Mouse (Mus musculus): ENCODE measurements around the gene Foxc1. TPM values are rescaled to one million over a fixed set of nuclear protein-coding genes. Genes with fewer than 3 reads are reported as not detected.

Gene Foxc1
- total RNA-seq, 2 experiments from 2014 or later = 0.73 to 0.74 TPM

DNA sequence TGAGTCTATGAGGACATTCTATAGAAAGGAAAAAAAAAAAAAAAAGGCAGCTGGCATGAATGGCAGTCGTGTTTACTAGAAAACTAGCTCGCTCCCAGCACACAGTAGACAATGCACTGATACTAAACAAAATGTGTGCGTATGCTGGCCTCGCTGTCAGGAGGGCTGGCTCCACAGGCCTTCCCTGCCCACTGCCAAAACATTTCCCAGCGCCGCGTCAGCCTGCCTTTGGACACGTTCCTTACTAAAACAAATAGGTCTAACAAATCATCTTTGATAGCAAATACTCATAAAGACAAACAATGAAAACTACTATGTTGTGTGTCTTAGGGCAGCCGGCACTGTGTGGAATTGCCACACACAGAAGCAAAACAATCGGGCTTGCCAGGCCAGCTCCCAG is 9.1 kb upstream of the Foxc1 start:
- no peak for TF ChIP-seq CTCF (IDR thresholded peaks at IDR 0.05)
- H3K4me3 ChIP-seq = no peak overlapping the region

DNA sequence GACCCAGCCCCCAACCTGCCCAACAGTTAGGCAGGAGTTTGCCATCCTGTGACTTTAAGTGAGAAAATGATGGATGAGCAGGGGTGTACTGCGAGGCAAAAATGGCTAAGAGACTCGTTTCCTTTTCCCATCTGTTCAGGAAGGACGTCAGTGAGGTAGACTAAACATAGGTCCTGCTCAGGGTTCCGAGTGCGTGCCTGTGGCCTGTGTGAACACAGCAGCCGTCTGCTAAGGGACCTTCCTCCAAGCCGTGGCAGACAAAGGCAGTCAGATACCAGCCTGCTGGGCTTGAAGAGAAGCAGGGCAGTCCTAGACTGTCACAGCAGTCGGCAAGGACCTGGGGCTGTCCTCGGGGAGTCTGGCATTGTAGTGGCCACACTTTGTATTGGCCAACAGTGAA is 8.4 kb upstream of the Foxc1 start:
- DNase-seq = no peak
- TF ChIP-seq CTCF (IDR thresholded peaks at IDR 0.05) = no peak
- intact Hi-C loops (cut with DNase I) = no loop called here
- Histone ChIP-seq H3K4me3 (no peak overlapping the region), H3K27ac (no peak overlapping the region)

More for the DNA sequence above, 9.1 kb upstream of the Foxc1 start:
- no peak for DNase-seq
- no peak overlapping the region for H3K27ac ChIP-seq
- intact Hi-C loops (cut with DNase I) = no loop called here

DNA sequence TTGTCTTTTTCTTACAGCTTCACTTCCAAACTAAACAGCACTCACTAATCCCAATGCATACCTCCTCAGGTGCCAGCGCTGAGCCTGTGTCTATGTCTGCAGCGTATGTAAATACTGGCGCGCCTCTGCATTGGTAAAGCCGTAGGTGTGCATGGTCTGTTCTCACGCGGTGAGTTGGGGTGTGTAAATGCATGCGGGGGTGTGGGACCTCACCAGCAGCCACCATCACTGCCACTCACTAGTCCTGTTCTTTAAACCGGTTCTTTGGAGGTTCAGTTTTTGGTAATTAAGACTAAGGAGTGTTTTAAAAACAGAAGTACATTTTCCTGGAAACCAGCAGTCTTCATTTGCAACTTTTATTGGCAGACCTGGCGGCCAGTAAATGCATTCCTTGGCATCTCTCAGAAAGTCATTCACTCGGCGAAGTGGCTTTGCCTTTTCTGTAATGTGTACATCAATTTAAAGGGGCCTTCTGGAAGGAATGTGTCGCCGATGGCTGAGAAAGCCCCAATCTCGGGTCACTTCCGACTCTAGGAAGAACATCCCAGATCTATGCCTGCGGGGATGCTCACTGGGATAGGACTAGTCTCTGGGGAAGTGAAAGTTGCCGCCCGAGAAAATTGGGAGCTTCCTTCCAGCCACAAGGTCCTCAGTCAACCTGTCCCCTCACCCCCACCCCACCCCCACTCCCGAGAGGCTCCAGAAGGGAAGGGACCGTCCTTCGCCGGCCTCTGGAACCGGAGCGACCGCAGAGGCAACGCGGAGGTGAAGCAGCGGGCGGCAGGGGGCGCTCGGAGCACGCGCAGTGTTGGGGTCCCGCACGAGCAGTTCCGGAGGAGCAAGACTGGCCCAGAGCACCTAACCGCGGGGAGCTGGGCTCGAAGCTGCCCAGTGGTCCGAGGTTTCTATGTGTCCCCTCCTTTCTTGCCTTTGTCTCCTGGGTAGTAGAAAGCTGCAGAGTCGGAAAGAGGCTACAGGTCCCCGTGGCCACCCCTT is 5.6 kb upstream of the Foxc1 start:
- intact Hi-C loops (cut with DNase I) = loop anchor here (1.0 to 5.0 kb wide), 7 partner anchors 155 to 880 kb away; no protein-coding TSS in a partner anchor
- Histone ChIP-seq H3K27ac (no peak overlapping the region), H3K4me3 (peak overlapping the region; percentile 69)
- TF ChIP-seq CTCF (IDR thresholded peaks at IDR 0.05) = peak; percentile 87
- peak; percentile 91 for DNase-seq

DNA sequence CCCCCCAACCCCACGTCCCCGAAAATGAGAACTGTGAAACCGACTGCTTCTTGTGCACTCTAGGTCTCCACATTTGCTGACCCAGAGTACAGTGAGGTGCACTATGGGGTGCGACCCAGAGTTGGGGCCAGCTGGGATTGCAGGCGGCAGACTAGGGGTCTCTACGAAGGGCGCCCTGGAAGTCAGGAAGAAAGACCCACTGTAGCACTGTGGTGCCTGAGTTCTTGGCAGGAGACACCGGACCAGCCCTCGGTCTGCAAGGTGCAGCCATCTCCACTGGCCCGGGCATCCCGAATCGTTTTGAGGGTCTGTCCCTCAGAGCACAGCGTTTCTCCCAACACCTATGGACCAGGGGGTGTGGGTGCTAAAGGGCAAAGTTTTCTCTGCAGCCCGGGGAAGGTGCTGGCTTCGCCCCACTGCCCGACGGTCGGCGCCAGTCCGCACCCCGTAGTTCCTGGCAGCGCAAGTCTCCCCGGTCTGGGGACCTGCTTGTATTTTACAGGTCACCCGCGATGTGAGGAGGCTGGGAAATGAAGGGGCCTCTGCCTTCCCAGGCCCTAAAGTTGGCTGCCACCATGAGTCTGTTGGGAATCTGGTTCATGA is 4.6 kb upstream of the Foxc1 start:
- intact Hi-C loops (cut with DNase I) = loop anchor here (1.0 to 5.0 kb wide), 7 partner anchors 154 to 879 kb away; no protein-coding TSS in a partner anchor
- Histone ChIP-seq H3K4me3 (peak overlapping the region; percentile 69), H3K27ac (no peak overlapping the region)
- no peak for TF ChIP-seq CTCF (IDR thresholded peaks at IDR 0.05)
- no peak for DNase-seq

DNA sequence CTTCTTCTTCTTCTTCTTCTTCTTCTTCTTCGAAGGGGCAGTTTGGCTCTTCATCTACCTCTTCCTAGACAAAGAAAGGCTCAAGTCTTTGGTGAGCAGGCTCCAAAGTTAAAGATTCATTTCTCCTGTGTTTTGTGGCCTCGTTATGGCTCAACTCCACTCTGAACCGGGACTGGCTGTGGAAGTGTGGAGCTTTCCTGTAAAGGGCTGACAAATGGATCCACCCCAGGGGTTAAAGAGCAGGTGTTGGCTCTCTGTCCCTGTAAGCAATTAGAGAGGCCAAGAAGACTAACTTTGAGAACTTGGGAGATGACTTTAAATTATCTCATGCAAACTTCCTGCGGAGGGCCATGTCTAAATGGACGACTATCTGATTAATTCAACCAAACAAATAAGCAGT is 4.0 kb upstream of the Foxc1 start:
- no peak overlapping the region for H3K4me3 ChIP-seq
- no peak overlapping the region for H3K27ac ChIP-seq
- intact Hi-C loops (cut with DNase I) = loop anchor here (5.0 kb wide), 2 partner anchors 690 to 860 kb away; no protein-coding TSS in a partner anchor
- TF ChIP-seq CTCF (IDR thresholded peaks at IDR 0.05) = no peak
- DNase-seq = no peak

DNA sequence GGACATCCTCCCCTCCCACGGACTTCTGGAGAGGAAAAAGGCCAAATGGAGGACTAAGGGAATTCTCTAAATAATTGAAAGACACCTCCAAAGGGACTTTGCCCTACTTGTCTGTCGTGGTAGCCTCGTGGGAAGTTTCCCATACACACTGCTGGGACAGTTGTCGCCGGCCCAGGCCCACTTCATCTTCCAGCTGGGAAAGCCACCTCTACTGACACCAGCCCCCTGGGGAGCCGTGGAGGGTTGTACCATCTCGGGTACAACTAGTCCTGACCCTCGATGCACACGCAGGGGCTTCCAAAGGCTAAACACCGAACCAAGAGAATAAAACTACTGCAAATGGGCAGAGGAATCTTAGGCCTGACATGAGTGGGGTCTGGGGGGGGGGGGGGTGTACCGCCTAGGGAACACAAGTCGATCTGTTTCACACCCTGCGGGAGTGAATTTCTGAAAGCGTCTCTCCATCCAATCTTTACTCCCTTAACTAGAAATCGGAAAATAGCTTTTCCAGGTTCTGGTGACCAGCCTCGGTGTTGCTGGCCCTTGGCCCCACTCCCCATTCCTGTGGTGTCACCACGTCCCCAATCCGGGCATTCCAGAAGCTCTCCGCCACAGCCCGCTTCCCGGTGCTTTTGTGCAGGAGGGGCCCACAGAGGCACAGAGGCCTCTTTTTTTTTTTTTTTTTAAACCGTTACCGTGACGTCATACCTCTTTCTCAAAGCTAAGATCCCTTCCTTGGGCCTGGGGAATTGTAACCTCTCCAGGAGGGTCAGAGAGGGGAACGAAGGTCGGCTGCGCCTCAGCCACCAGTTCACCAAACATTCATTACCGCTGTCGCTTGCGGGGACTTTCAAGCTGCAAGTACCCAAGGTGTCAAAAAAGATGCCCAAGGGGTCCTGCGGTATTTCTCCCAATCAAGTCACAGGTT is 3.0 kb upstream of the Foxc1 start:
- TF ChIP-seq CTCF (IDR thresholded peaks at IDR 0.05) = no peak
- intact Hi-C loops (cut with DNase I) = loop anchor here (5.0 kb wide), 2 partner anchors 689 to 859 kb away; no protein-coding TSS in a partner anchor
- Histone ChIP-seq H3K27ac (no peak overlapping the region), H3K4me3 (no peak overlapping the region)
- no peak for DNase-seq

DNA sequence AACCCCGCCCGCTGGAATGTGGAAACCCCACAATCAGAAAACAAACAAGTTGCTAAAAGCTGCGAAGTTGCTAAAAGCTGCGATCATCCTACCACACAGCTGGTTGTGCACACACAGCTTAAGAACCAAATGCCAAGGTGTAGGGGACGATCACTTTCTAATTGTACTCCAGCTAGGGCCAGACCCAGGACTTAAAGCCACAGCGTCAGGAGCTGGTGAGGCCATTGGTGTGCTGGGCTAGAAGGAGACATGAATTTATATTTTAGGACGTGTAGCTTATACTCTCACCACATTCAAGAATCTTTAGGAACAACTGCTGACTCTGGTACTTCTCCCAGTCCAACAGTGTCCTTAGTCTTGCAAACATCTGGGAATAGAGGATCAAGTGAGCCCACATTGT is 1.9 kb upstream of the Foxc1 start:
- no peak for DNase-seq
- intact Hi-C loops (cut with DNase I) = loop anchor here (5.0 kb wide), 2 partner anchors 688 to 858 kb away; no protein-coding TSS in a partner anchor
- TF ChIP-seq CTCF (IDR thresholded peaks at IDR 0.05) = no peak
- H3K4me3 ChIP-seq = no peak overlapping the region
- no peak overlapping the region for H3K27ac ChIP-seq

DNA sequence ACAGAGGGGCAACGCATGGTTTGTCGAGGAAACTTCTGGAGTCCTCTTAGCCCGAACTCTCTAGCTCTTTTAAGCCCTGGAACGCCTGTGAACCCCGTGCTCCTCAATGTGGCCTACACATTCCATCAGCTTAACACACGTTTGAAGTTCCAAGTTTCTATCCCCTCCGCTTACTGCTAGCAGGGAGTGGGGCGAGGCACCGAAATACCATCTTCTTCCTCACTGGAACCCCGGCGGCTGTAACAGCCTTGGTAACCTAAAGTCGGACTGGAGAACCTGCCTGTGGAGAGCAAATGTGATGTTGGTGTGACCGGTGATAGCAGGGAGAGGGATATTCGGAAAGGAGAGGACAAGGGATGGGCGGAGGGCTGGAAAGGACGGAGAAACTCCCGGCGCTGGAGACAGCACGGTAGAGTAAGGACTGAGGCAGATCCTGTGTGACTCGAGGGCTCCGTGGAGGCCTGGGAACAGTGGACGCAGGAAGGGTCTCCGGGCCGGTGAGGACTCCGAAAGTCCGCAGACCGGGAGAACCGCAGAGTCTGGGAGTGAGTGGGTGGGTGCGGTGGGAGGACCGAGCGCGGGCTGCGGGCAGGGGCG is 504 bp upstream of the Foxc1 start:
- Histone ChIP-seq H3K27ac (peak overlapping the region; percentile 56), H3K4me3 (peak overlapping the region; percentile 82)
- intact Hi-C loops (cut with DNase I) = loop anchor here (5.0 kb wide), 1 partner anchor 1259 kb away; the partner anchor contains the start of gene Uqcrfs1
- no peak for TF ChIP-seq CTCF (IDR thresholded peaks at IDR 0.05)
- no peak for DNase-seq

DNA sequence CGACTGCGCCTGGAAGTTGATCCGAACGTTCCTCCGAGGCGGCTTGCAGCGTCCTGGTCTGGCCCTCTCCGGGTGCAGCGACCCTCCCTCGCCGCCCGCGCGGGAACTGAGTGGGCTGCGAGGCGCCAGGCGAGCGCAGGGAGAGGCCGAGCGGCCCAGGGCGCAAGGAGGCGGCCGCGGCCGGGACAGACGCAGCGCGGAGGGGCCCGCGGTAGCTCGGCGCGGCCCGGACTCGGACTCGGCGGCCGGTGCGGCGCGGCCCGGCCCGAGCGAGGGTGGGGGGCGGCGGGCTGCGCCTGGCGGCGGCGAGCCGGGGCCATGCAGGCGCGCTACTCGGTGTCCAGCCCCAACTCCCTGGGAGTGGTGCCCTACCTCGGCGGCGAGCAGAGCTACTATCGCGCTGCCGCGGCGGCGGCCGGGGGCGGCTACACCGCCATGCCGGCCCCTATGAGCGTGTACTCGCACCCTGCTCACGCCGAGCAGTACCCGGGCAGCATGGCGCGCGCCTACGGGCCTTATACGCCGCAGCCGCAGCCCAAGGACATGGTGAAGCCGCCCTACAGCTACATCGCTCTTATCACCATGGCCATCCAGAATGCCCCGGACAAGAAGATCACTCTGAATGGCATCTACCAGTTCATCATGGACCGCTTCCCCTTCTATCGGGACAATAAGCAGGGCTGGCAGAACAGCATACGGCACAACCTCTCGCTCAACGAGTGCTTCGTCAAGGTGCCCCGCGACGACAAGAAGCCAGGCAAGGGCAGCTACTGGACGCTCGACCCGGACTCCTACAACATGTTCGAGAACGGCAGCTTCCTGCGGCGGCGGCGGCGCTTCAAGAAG is 680 bp downstream of the Foxc1 start:
- peak; percentile 45 for DNase-seq
- no peak for TF ChIP-seq CTCF (IDR thresholded peaks at IDR 0.05)
- peak overlapping the region; percentile 82 for H3K4me3 ChIP-seq
- H3K27ac ChIP-seq = peak overlapping the region; percentile 83
- intact Hi-C loops (cut with DNase I) = loop anchor here (5.0 kb wide), 1 partner anchor 1260 kb away; the partner anchor contains the start of gene Uqcrfs1

DNA sequence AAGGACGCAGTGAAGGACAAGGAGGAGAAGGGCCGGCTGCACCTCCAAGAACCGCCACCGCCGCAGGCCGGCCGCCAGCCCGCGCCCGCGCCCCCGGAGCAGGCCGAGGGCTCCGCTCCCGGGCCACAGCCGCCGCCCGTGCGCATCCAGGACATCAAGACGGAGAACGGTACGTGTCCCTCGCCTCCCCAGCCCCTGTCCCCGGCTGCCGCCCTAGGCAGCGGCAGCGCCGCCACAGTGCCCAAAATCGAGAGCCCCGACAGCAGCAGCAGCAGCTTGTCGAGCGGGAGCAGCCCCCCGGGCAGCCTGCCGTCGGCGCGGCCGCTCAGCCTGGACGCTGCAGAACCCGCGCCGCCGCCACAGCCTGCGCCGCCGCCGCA is 1.3 kb downstream of the Foxc1 start:
- H3K27ac ChIP-seq = peak overlapping the region; percentile 83
- TF ChIP-seq CTCF (IDR thresholded peaks at IDR 0.05) = no peak
- H3K4me3 ChIP-seq = peak overlapping the region; percentile 82
- peak; percentile 33 for DNase-seq
- intact Hi-C loops (cut with DNase I) = loop anchor here (5.0 kb wide), 1 partner anchor 1260 kb away; the partner anchor contains the start of gene Uqcrfs1
